Comparison of ENCODE assay signal across 8 mouse cellular contexts in genomic region chr1:86504697-86505421, GRCm38 (mm10). TPM values are rescaled to one million over a fixed set of nuclear protein-coding genes. Genes with fewer than 3 reads are reported as not detected.
A peak's percentile ranks its signal among the peaks of the same experiment; 100 is the strongest.
DNase-seq lines count a peak whose midpoint lies in the region; ATAC-seq and TF ChIP-seq lines count a peak whose summit lies in the region.

No protein-coding gene starts in this region.

- no peaks in the 10 kb centered on the region for H3K36me3 ChIP-seq in liver, embryonic 15.5 days (replicated peaks)
- H3K36me3 ChIP-seq in small intestine, adult 2 months (ENCODE audit: control insufficient read depth, insufficient read depth, low read length), result no peaks in the 10 kb centered on the region

- peak overlapping the region; percentile 61 for H3K4me3 ChIP-seq in layer of hippocampus, adult 2 months
- H3K4me3 ChIP-seq in liver, embryonic 15.5 days (replicated peaks), result peak overlapping the region; percentile 61
- H3K4me3 ChIP-seq in small intestine, adult 2 months (ENCODE audit: low read depth, low read length), result peak overlapping the region; percentile 78

- peak overlapping the region; percentile 99 for H3K27ac ChIP-seq in layer of hippocampus, adult 2 months
- peak overlapping the region; percentile 78 for H3K27ac ChIP-seq in liver, embryonic 15.5 days (replicated peaks)
- H3K27ac ChIP-seq in small intestine, adult 2 months (ENCODE audit: insufficient read depth, low read depth, low read length), result peak overlapping the region; percentile 91

- no peak for ATAC-seq in liver, embryonic 15.5 days (ENCODE audit: insufficient read depth)

- no peak for DNase-seq in layer of hippocampus, adult 2 months (ENCODE audit: low spot score in 2 of 2)
- no peak for DNase-seq in layer of hippocampus, postnatal 36 days
- peak; percentile 48 for DNase-seq in embryo, embryonic 10 days (ENCODE audit: low spot score)
- peak; percentile 65 to 69 for DNase-seq in heart, postnatal 10 days
- no peak for DNase-seq in layer of hippocampus, postnatal 25 days (ENCODE audit: extremely low spot score in 1 of 2, low spot score in 1 of 2)
- DNase-seq in cerebellum, adult 8-10 months, result no peak

- intact Hi-C loops in heart, postnatal 10 days (cut with DNase I), result loop anchor here (1.0 kb wide), 1 partner anchor 33 kb away; no protein-coding TSS in a partner anchor

- H3K4me1 ChIP-seq in liver, embryonic 15.5 days (replicated peaks), result peaks cover 78% of the 10 kb centered on the region
- H3K4me1 ChIP-seq in small intestine, adult 2 months (ENCODE audit: control insufficient read depth, insufficient read depth, insufficient read length, low read length), result peaks cover 39% of the 10 kb centered on the region

- peak overlapping the region; percentile 58 for H3K9ac ChIP-seq in liver, embryonic 15.5 days

- H3K4me2 ChIP-seq in liver, embryonic 15.5 days, result peak overlapping the region; percentile 87

- WGBS in liver, embryonic 15.5 days (ENCODE audit: insufficient replicate concordance), result 17% methylated on average over 19 of the region's 19 CpGs
- 7% methylated on average over 19 of the region's 19 CpGs for whole genome bisulfite sequencing in small intestine, adult 2 months

- no peak for TF ChIP-seq CTCF in layer of hippocampus, adult 2 months (conservative IDR thresholded peaks at IDR 0.05)
- no peak for TF ChIP-seq CTCF in small intestine, adult 2 months (IDR thresholded peaks at IDR 0.05; ENCODE audit: extremely low read depth, insufficient read length, insufficient replicate concordance, low read depth, low read length)

- no peak for TF ChIP-seq POLR2A in small intestine, adult 2 months (IDR thresholded peaks at IDR 0.05; ENCODE audit: low read depth, low read length)

- H3K9me3 ChIP-seq in liver, embryonic 15.5 days (replicated peaks), result no peaks in the 10 kb centered on the region

- H3K27me3 ChIP-seq in liver, embryonic 15.5 days, result peaks cover 15% of the 10 kb centered on the region
- H3K27me3 ChIP-seq in small intestine, adult 2 months (ENCODE audit: control insufficient read depth, insufficient read depth, low read length), result no peaks in the 10 kb centered on the region

RNA-seq across cellular contexts. Expression of gene Ptma, which starts 21.7 kb away (rescaled TPM):
- total RNA-seq in layer of hippocampus, adult 2 months (2021), result 100 to 1,000 TPM; 478 to 491 TPM
- total RNA-seq in layer of hippocampus, postnatal 36 days (2021), result 100 to 1,000 TPM; 507 to 508 TPM
- total RNA-seq in heart, postnatal 10 days (2021), result 100 to 1,000 TPM; 535 to 599 TPM
- polyA plus RNA-seq in liver, embryonic 15.5 days (2015; fragmentation: Nextera tagmentation; extraction: Ambion mirVana), result 634 and 778 TPM in 2 replicates
- 212 and 749 TPM in 2 replicates for polyA plus RNA-seq in small intestine, adult 2 months (2012; rRNA removed)
- 100 to 1,000 TPM; 508 to 527 TPM for total RNA-seq in layer of hippocampus, postnatal 25 days (2021)

Comparison
In these comparisons a context has a peak if more than half of its experiments do, and no peak if none do; other contexts are left out.
1. DNase-seq: peak in embryo, embryonic 10 days (single experiment) and heart, postnatal 10 days (2 of 2); none in layer of hippocampus, adult 2 months (0 of 2), layer of hippocampus, postnatal 36 days (0 of 2), layer of hippocampus, postnatal 25 days (0 of 2) and cerebellum, adult 8-10 months (single experiment).
2. Peak in every context shown above with its lines, with median percentiles within 50 percentile points of each other: H3K27ac ChIP-seq and H3K4me3 ChIP-seq.